Mouse (Mus musculus): ENCODE data around the gene Crym. TPM values are rescaled to one million over a fixed set of nuclear protein-coding genes. Genes with fewer than 3 reads are reported as not detected.
A peak's percentile ranks its signal among the peaks of the same experiment; 100 is the strongest.

Crym gene
- polyA plus RNA-seq, 1 experiment from 2014 or later, result 94.2 TPM

GRCm38 (mm10) chr7:120190150-120190665, 11.7 kb downstream of the Crym start:
- ATAC-seq (ENCODE audit: low FRiP score, low TSS enrichment), result no peak
- Histone ChIP-seq H3K36me3 (ENCODE audit: control insufficient read depth, insufficient read depth, low read length) (no peaks in the 10 kb centered on the region), H3K9me3 (ENCODE audit: control insufficient read depth, low read length) (no peaks in the 10 kb centered on the region), H3K4me2 (replicated peaks; ENCODE audit: low read depth, low read length) (no peak overlapping the region), H3K9ac (ENCODE audit: low read depth, low read length) (no peak overlapping the region), H3K4me1 (ENCODE audit: control insufficient read depth, insufficient read depth, low read length) (no peaks in the 10 kb centered on the region), H3K4me3 (ENCODE audit: low read length) (no peak overlapping the region), H3K27me3 (ENCODE audit: control insufficient read depth, insufficient read depth, low read length) (no peaks in the 10 kb centered on the region), H3K27ac (ENCODE audit: low read depth, low read length) (no peak overlapping the region)
- WGBS, result 55% methylated on average over 8 of the region's 8 CpGs

GRCm38 (mm10) chr7:120189369-120190149, 12.4 kb downstream of the Crym start:
- Histone ChIP-seq H3K4me2 (replicated peaks; ENCODE audit: low read depth, low read length) (no peak overlapping the region), H3K36me3 (ENCODE audit: control insufficient read depth, insufficient read depth, low read length) (no peaks in the 10 kb centered on the region), H3K9ac (ENCODE audit: low read depth, low read length) (no peak overlapping the region), H3K27ac (ENCODE audit: low read depth, low read length) (no peak overlapping the region), H3K4me1 (ENCODE audit: control insufficient read depth, insufficient read depth, low read length) (no peaks in the 10 kb centered on the region), H3K27me3 (ENCODE audit: control insufficient read depth, insufficient read depth, low read length) (no peaks in the 10 kb centered on the region), H3K4me3 (ENCODE audit: low read length) (no peak overlapping the region), H3K9me3 (ENCODE audit: control insufficient read depth, low read length) (no peaks in the 10 kb centered on the region)
- WGBS, result 57% methylated on average over 8 of the region's 8 CpGs
- ATAC-seq (ENCODE audit: low FRiP score, low TSS enrichment), result 0 out of 2 replicates have a peak, but pooled peaks have one; percentile 43

GRCm38 (mm10) chr7:120188946-120189345, 13.0 kb downstream of the Crym start:
- H3K4me2 ChIP-seq (replicated peaks; ENCODE audit: low read depth, low read length), result no peak overlapping the region
- H3K36me3 ChIP-seq (ENCODE audit: control insufficient read depth, insufficient read depth, low read length), result no peaks in the 10 kb centered on the region
- no peaks in the 10 kb centered on the region for H3K4me1 ChIP-seq (ENCODE audit: control insufficient read depth, insufficient read depth, low read length)
- H3K4me3 ChIP-seq (ENCODE audit: low read length), result no peak overlapping the region
- H3K27ac ChIP-seq (ENCODE audit: low read depth, low read length), result no peak overlapping the region
- ATAC-seq (ENCODE audit: low FRiP score, low TSS enrichment), result no peak
- H3K9me3 ChIP-seq (ENCODE audit: control insufficient read depth, low read length), result no peaks in the 10 kb centered on the region
- 89% methylated on average over 5 of the region's 5 CpGs for WGBS
- no peak overlapping the region for H3K9ac ChIP-seq (ENCODE audit: low read depth, low read length)
- no peaks in the 10 kb centered on the region for H3K27me3 ChIP-seq (ENCODE audit: control insufficient read depth, insufficient read depth, low read length)

- H3K4me1 ChIP-seq (ENCODE audit: control insufficient read depth, insufficient read depth, low read length), result no peaks in the 10 kb centered on the region
- no peak overlapping the region for H3K9ac ChIP-seq (ENCODE audit: low read depth, low read length)
- H3K4me3 ChIP-seq (ENCODE audit: low read length), result no peak overlapping the region
- no peak for ATAC-seq (ENCODE audit: low FRiP score, low TSS enrichment)
- H3K36me3 ChIP-seq (ENCODE audit: control insufficient read depth, insufficient read depth, low read length), result no peaks in the 10 kb centered on the region
- H3K27me3 ChIP-seq (ENCODE audit: control insufficient read depth, insufficient read depth, low read length), result no peaks in the 10 kb centered on the region
- no peaks in the 10 kb centered on the region for H3K9me3 ChIP-seq (ENCODE audit: control insufficient read depth, low read length)
- no peak overlapping the region for H3K27ac ChIP-seq (ENCODE audit: low read depth, low read length)
- no peak overlapping the region for H3K4me2 ChIP-seq (replicated peaks; ENCODE audit: low read depth, low read length)
Measured at GRCm38 (mm10) chr7:120182891-120183290, 19.0 kb downstream of the Crym start.

DNA sequence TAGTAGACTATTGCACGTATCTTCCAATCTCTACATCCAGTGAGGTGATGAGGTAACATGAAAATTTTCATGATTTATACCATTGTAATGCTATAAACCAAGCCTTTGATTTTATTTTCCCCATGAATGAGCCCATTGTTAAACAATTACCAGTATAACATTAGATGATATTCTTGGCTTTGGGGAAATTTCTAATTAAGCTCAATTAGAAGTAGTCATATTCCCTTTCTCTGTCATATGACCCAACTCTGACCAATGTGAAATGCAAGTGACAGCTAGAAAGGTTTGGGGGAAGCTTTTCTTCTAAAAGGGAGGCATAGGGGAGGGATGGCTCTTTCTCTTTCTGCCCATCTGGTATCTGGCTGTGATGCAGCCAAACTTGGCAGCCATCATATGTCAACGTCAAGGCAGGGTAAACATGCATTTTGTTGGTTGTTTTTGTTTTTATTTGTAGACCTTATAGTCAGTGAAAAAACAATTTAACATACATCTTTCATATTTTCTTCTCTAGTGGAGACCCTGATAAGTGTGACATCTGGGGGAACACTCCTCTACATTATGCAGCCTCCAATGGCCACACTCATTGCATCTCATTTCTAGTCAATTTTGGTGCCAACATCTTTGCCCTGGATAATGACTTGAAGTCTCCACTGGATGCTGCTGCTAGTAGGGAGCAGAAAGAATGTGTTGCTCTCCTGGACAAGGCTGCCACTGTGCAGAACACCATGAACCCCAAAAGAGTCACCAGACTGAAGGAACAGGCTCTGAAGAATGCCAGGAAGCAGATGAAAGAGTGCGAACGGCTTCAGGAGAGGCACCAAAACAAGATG, 20.3 kb downstream of the Crym start:
- H3K4me2 ChIP-seq (replicated peaks; ENCODE audit: low read depth, low read length), result no peak overlapping the region
- H3K36me3 ChIP-seq (ENCODE audit: control insufficient read depth, insufficient read depth, low read length), result no peaks in the 10 kb centered on the region
- no peak overlapping the region for H3K9ac ChIP-seq (ENCODE audit: low read depth, low read length)
- 91% methylated on average over 4 of the region's 4 CpGs for WGBS
- H3K4me1 ChIP-seq (ENCODE audit: control insufficient read depth, insufficient read depth, low read length), result no peaks in the 10 kb centered on the region
- no peak overlapping the region for H3K4me3 ChIP-seq (ENCODE audit: low read length)
- H3K27ac ChIP-seq (ENCODE audit: low read depth, low read length), result no peak overlapping the region
- H3K9me3 ChIP-seq (ENCODE audit: control insufficient read depth, low read length), result no peaks in the 10 kb centered on the region
- no peak for ATAC-seq (ENCODE audit: low FRiP score, low TSS enrichment)
- H3K27me3 ChIP-seq (ENCODE audit: control insufficient read depth, insufficient read depth, low read length), result no peaks in the 10 kb centered on the region

- Histone ChIP-seq H3K27me3 (ENCODE audit: control insufficient read depth, insufficient read depth, low read length) (no peaks in the 10 kb centered on the region), H3K4me1 (ENCODE audit: control insufficient read depth, insufficient read depth, low read length) (no peaks in the 10 kb centered on the region), H3K4me3 (ENCODE audit: low read length) (no peak overlapping the region), H3K36me3 (ENCODE audit: control insufficient read depth, insufficient read depth, low read length) (no peaks in the 10 kb centered on the region), H3K9me3 (ENCODE audit: control insufficient read depth, low read length) (no peaks in the 10 kb centered on the region), H3K27ac (ENCODE audit: low read depth, low read length) (no peak overlapping the region), H3K4me2 (replicated peaks; ENCODE audit: low read depth, low read length) (no peak overlapping the region), H3K9ac (ENCODE audit: low read depth, low read length) (no peak overlapping the region)
- WGBS, result 88% methylated on average over 5 of the region's 5 CpGs
- ATAC-seq (ENCODE audit: low FRiP score, low TSS enrichment), result no peak
Measured at GRCm38 (mm10) chr7:120180547-120180946, 21.4 kb downstream of the Crym start.

DNA sequence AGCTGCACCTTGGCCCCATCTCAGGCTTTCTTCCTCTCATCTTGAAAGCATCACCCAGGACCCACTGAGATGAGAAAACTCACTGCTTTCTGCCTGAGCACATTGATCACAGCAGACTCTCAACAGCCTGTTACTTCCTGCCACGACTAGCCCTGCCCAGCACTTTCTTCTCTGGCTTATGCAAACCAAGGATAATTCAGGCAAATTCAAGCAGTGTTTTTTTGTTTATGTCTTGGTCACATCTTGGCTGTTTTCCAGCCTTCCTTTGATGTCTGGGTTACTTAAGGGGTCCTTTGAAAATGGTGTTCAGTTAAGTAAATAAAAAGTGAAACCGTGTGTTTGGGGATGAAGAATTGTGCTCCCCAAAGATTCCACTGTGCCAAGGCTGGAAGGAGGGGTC, 23.0 kb downstream of the Crym start:
- Histone ChIP-seq H3K36me3 (ENCODE audit: control insufficient read depth, insufficient read depth, low read length) (no peaks in the 10 kb centered on the region), H3K9ac (ENCODE audit: low read depth, low read length) (no peak overlapping the region), H3K4me1 (ENCODE audit: control insufficient read depth, insufficient read depth, low read length) (no peaks in the 10 kb centered on the region), H3K9me3 (ENCODE audit: control insufficient read depth, low read length) (no peaks in the 10 kb centered on the region), H3K27ac (ENCODE audit: low read depth, low read length) (no peak overlapping the region), H3K4me3 (ENCODE audit: low read length) (no peak overlapping the region), H3K4me2 (replicated peaks; ENCODE audit: low read depth, low read length) (no peak overlapping the region), H3K27me3 (ENCODE audit: control insufficient read depth, insufficient read depth, low read length) (no peaks in the 10 kb centered on the region)
- 12% methylated on average over 2 of the region's 2 CpGs for WGBS
- ATAC-seq (ENCODE audit: low FRiP score, low TSS enrichment), result no peak

GRCm38 (mm10) chr7:120177611-120178010, 24.3 kb downstream of the Crym start:
- H3K9me3 ChIP-seq (ENCODE audit: control insufficient read depth, low read length), result no peaks in the 10 kb centered on the region
- no peak for ATAC-seq (ENCODE audit: low FRiP score, low TSS enrichment)
- H3K36me3 ChIP-seq (ENCODE audit: control insufficient read depth, insufficient read depth, low read length), result no peaks in the 10 kb centered on the region
- H3K4me3 ChIP-seq (ENCODE audit: low read length), result no peak overlapping the region
- H3K4me1 ChIP-seq (ENCODE audit: control insufficient read depth, insufficient read depth, low read length), result no peaks in the 10 kb centered on the region
- no peak overlapping the region for H3K4me2 ChIP-seq (replicated peaks; ENCODE audit: low read depth, low read length)
- no peak overlapping the region for H3K27ac ChIP-seq (ENCODE audit: low read depth, low read length)
- H3K27me3 ChIP-seq (ENCODE audit: control insufficient read depth, insufficient read depth, low read length), result no peaks in the 10 kb centered on the region
- 88% methylated on average over 3 of the region's 3 CpGs for WGBS
- H3K9ac ChIP-seq (ENCODE audit: low read depth, low read length), result no peak overlapping the region
